Mouse (Mus musculus) kidney, postnatal 4 days (tissue): Measurements from ENCODE around the gene Rab19.
"Not testable (repeated sequence)": the region's sequence is repeated elsewhere in the genome, so short reads cannot be mapped to it uniquely, and the experiment has no call there.

Source experiments
- DNase-seq, 2 experiments: peaks; one replicate each; pipeline ENCODE4 v3.0.0; 2021; ENCODE audit warnings: mixed read lengths in 2 of 2

Rab19 gene

DNA sequence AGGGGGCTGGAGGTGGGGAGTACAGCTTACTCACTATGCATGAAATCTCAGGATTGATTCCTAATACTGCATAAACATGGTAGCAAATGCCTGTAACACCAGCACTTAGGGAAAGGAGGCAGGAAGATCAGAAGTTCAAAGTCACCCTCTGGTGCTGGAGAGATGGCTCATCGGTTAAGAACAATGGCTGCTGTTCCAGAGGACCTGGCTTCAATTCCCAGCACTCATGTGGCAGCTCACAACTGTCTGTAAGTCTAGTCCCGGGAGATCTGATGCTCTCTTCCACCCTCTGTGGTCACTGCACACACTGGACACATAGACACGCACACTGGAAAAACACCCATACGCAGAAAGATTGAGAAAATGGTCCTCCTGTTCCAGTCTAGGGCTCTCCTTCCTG, 52.2 kb downstream of the Rab19 start:
- no peak for DNase-seq

DNA sequence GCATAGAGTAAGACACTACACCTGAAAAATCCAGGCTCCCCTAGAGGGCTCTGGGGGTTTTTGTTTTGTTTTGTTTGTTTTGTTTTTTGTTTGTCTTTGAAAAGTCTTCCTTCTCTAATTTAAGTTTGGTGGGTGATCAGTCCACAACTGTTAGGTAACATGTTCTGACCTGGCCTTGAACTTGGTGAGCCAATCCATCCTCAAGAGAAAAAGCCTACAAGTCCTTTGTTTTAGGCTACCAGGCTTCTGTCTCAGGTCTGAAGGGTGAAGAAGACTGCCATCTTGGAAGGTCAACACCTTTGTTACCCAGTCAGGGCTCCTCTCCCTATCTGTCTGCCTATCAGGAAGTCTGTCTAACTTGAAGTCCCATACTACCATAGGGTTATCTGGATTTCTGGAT, 52.7 kb downstream of the Rab19 start:
- no peak for DNase-seq

DNA sequence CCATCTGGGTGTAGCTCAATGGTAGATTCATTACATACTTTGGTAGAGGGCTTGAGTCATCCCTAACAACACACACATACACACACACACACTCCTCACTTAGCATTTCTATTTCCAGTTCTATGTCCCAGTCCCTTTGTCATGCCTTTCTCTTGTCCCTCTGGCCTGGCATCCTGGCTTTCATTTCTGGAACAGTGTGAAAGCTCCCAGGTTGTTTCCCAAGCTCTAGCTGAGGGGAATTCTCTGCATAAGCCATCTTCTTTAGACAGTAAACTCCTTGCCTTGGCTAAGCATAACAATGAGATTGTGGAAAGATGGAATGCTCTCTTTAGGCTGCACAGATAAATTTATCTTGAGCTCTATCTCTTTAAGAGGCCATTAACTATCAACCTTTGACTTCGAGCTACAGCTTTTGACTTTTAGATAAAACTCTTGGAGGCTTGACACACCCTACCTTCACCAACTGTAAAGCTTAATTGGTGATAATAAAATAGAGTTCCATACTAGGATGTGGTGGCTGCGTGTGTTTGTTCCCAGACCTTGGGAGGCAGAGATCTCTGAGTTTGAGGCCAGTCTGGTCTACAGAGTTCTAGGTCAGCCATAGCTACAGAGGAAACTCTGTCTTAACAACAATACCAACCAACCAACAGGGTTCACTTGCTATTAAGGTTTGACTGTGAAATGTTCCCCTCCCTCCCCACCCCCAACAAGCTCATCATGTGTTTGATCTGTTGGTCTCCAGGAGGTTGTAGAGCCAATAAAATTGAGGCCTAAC, 53.3 kb downstream of the Rab19 start:
- no peak for DNase-seq

DNA sequence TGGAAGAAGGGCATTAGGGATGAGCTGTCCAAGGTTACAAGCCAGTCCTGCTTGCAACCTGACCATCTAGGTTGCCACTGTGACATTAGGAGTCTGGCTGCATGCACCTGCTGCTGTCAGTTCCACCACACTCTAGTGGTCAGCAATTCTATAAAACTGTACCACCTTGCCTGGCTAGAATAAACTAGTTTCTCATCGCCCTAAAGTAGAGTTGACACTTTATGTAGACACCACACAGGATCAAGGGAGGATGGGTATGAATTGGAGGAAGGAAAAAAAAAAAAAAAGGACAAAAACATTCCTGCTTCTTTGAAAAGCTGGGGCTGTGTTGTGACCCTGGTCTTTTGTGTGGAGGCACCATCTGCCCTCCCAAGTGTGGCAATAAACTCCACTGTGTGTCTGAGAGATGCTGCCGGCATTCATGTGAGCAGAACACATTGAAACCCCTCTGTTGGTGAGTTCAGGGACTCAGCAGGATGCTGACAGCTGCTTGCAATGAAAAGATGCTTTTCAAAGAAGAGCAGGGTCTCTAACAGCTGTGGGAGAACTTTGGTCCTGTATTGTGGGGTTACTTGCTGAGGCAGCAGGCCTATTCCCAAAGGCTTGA, 54.0 kb downstream of the Rab19 start:
- no peak for DNase-seq

DNA sequence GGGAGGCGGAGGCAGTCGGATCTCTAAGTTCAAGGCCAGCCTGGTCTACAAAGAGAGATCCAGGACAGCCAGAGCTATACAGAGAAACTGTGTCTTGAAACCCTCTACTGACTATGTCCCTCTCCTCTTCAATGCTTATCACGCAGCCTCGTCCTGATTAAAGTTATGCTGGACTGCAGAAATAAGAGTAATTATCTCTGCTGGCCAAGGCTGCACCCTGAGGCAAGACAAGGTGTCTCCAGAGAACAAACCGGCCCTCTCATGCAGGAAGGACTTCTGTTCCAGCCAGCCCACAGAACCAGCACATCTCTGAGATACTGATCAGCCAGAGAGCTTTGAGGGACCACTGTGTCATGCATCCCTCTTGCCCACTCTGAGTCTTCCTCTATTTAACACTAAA, 54.9 kb downstream of the Rab19 start:
- no peak for DNase-seq

DNA sequence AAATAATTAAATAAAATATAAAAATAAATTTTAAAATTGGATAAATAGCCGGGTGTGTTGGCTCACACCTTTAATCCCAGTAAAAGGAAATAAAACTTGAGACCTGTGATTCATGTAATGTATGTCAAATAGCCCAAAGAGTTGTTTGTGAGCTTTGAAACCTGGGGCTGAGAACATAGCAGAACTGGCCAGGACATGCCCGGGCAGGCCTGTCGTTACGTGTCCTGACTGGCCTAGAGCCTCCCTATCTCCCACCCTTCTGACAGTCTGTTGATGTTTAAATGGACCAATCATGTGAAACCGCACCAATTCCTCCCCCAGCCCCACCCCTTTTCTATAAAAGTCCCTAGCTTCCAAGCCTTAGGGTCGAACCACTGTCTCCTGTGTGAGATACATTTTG, 56.5 kb downstream of the Rab19 start:
- DNase-seq: not testable (repeated sequence)
